Mouse (Mus musculus): ENCODE data around the gene Nkx2-9.

- TF ChIP-seq ZNF384 (IDR thresholded peaks at IDR 0.05; ENCODE audit: low read depth, low read length) (no peak), HCFC1 (IDR thresholded peaks at IDR 0.05; ENCODE audit: borderline replicate concordance, insufficient read depth, low read length) (no peak), MAFK (IDR thresholded peaks at IDR 0.05; ENCODE audit: insufficient read depth, low read depth, low read length) (no peak), ZC3H11A (IDR thresholded peaks at IDR 0.05; ENCODE audit: borderline replicate concordance, low read depth, low read length) (no peak), CHD2 (IDR thresholded peaks at IDR 0.05; ENCODE audit: low read depth, low read length) (no peak)
Observed at GRCm38 (mm10) chr12:56616088-56616487, 3.0 kb upstream of the Nkx2-9 start.

Measured in ES-E14 (cell line).